Mouse (Mus musculus) heart, embryonic 16.5 days (tissue): Measurements from ENCODE around the gene Prf1. TPM values are rescaled to one million over a fixed set of nuclear protein-coding genes. Genes with fewer than 3 reads are reported as not detected.

ENCODE experiments used
- ATAC-seq: fragments of 200-750 bp; cut with Nextera tagmentation; replicated peaks from 2 replicates; pipeline ENCODE4 v1.8.0; 2017; ENCODE audit warnings: moderate number of reproducible peaks; ENCODE audit not compliant: insufficient read depth, low FRiP score; ENCODE audit errors: extremely low read depth
- H3K27ac ChIP-seq: fragments of 300-500 bp; sonication (generic); 2 replicates; pipeline ENCODE4 v1.5.1; 2014; ENCODE audit warnings: mild to moderate bottlenecking, low read length, control low read depth, moderate library complexity
- H3K27me3 ChIP-seq: fragments of 300-500 bp; sonication (generic); 2 replicates; pipeline ENCODE4 v1.6.1; 2014; ENCODE audit warnings: low read length, mixed read lengths; ENCODE audit not compliant: control insufficient read depth, insufficient read depth
- H3K36me3 ChIP-seq: fragments of 300-500 bp; sonication (generic); 2 replicates; pipeline ENCODE4 v1.6.1; 2014; ENCODE audit not compliant: control insufficient read depth, insufficient read depth
- H3K4me1 ChIP-seq: fragments of 300-500 bp; sonication (generic); 2 replicates; pipeline ENCODE4 v1.6.1; 2014; ENCODE audit warnings: low read length, mixed read lengths; ENCODE audit not compliant: control insufficient read depth, insufficient read depth
- H3K4me2 ChIP-seq: fragments of 300-500 bp; sonication (generic); 2 replicates; pipeline ENCODE4 v1.6.1; 2014; ENCODE audit warnings: low read depth, mild to moderate bottlenecking, control low read depth, low read length
- H3K4me3 ChIP-seq: fragments of 300-500 bp; sonication (generic); 2 replicates; pipeline ENCODE4 v1.5.1; 2014; ENCODE audit warnings: mild to moderate bottlenecking, control low read depth, low read length
- H3K9ac ChIP-seq: fragments of 300-500 bp; sonication (generic); 2 replicates; pipeline ENCODE4 v1.6.1; 2014; ENCODE audit warnings: low read length, control low read depth
- H3K9me3 ChIP-seq: fragments of 300-500 bp; sonication (generic); replicated peaks from 2 replicates; pipeline ENCODE4 v1.6.1; 2016; ENCODE audit warnings: low read length; ENCODE audit not compliant: control insufficient read depth
- WGBS: fragments of 180-500 bp; shearing (Covaris S2); extraction: QIAGEN DNeasy Blood & Tissue Kit; methylation state at CpG from one replicate; pipeline ENCODE4 v1.1.7; 2014; 5-methylcytosine and 5-hydroxymethylcytosine counted together
- polyA plus RNA-seq: library from polyadenylated mRNA; unstranded; fragments of >200 nt; fragmentation: Nextera tagmentation; extraction: Ambion mirVana; gene quantifications from 2 replicates; pipeline ENCODE4 v1.2.1, GENCODE M21; 2015

Prf1 gene
- polyA plus RNA-seq, 1 experiment from 2014 or later: 0.13 TPM

GRCm38 (mm10) chr10:61324717-61325116 lies 27.1 kb downstream of the Prf1 start:
- H3K4me3 ChIP-seq: no peak overlapping the region
- H3K36me3 ChIP-seq: peaks cover 20% of the 10 kb centered on the region
- no peak for ATAC-seq
- H3K4me1 ChIP-seq: peaks cover 16% of the 10 kb centered on the region
- H3K27ac ChIP-seq: no peak overlapping the region
- WGBS: 82% methylated on average over 8 of the region's 8 CpGs
- H3K9me3 ChIP-seq: no peaks in the 10 kb centered on the region
- no peaks in the 10 kb centered on the region for H3K27me3 ChIP-seq
- H3K4me2 ChIP-seq: no peak overlapping the region
- H3K9ac ChIP-seq: no peak overlapping the region

GRCm38 (mm10) chr10:61325782-61326328 lies 28.2 kb downstream of the Prf1 start:
- no peaks in the 10 kb centered on the region for H3K27me3 ChIP-seq
- peaks cover 9% of the 10 kb centered on the region for H3K36me3 ChIP-seq
- no peak overlapping the region for H3K4me2 ChIP-seq
- no peak overlapping the region for H3K9ac ChIP-seq
- peak; percentile 53; the same call in 1 of the 2 replicates for ATAC-seq
- H3K9me3 ChIP-seq: no peaks in the 10 kb centered on the region
- no peak overlapping the region for H3K4me3 ChIP-seq
- WGBS: 35% methylated on average over 9 of the region's 9 CpGs
- no peak overlapping the region for H3K27ac ChIP-seq
- H3K4me1 ChIP-seq: peaks cover 16% of the 10 kb centered on the region

- Histone ChIP-seq H3K27me3 (no peaks in the 10 kb centered on the region), H3K4me3 (no peak overlapping the region), H3K9ac (peak overlapping the region; percentile 52), H3K27ac (peak overlapping the region; percentile 75), H3K4me2 (no peak overlapping the region), H3K9me3 (no peaks in the 10 kb centered on the region), H3K36me3 (peaks cover 7% of the 10 kb centered on the region; the same call in 1 of the 2 replicates), H3K4me1 (peaks cover 16% of the 10 kb centered on the region)
- 65% methylated on average over 10 of the region's 10 CpGs for WGBS
- ATAC-seq: no peak
Measured at GRCm38 (mm10) chr10:61327545-61327944, 29.9 kb downstream of the Prf1 start.

GRCm38 (mm10) chr10:61328927-61329326 lies 31.3 kb downstream of the Prf1 start:
- no peak for ATAC-seq
- no peak overlapping the region for H3K9ac ChIP-seq
- H3K27me3 ChIP-seq: no peaks in the 10 kb centered on the region
- H3K9me3 ChIP-seq: no peaks in the 10 kb centered on the region
- H3K4me2 ChIP-seq: no peak overlapping the region
- H3K36me3 ChIP-seq: peaks cover 6% of the 10 kb centered on the region; the same call in 1 of the 2 replicates
- H3K27ac ChIP-seq: no peak overlapping the region
- peaks cover 16% of the 10 kb centered on the region for H3K4me1 ChIP-seq
- WGBS: 68% methylated on average over 7 of the region's 7 CpGs
- H3K4me3 ChIP-seq: no peak overlapping the region

GRCm38 (mm10) chr10:61331046-61331445 lies 33.4 kb downstream of the Prf1 start:
- H3K9me3 ChIP-seq: no peaks in the 10 kb centered on the region
- H3K4me2 ChIP-seq: no peak overlapping the region
- no peak overlapping the region for H3K27ac ChIP-seq
- no peaks in the 10 kb centered on the region for H3K27me3 ChIP-seq
- H3K9ac ChIP-seq: no peak overlapping the region
- H3K4me3 ChIP-seq: no peak overlapping the region
- 66% methylated on average over 5 of the region's 5 CpGs for WGBS
- 0 out of 2 replicates have a peak, but pooled peaks have one; percentile 10 for ATAC-seq
- H3K4me1 ChIP-seq: peaks cover 14% of the 10 kb centered on the region
- peaks cover 8% of the 10 kb centered on the region; the same call in 1 of the 2 replicates for H3K36me3 ChIP-seq

GRCm38 (mm10) chr10:61334545-61334944 lies 36.9 kb downstream of the Prf1 start:
- no peaks in the 10 kb centered on the region for H3K9me3 ChIP-seq
- H3K4me2 ChIP-seq: no peak overlapping the region
- WGBS: 66% methylated on average over 7 of the region's 7 CpGs
- no peak overlapping the region for H3K9ac ChIP-seq
- H3K27ac ChIP-seq: no peak overlapping the region
- H3K4me1 ChIP-seq: no peaks in the 10 kb centered on the region; the same call in 1 of the 2 replicates
- H3K27me3 ChIP-seq: no peaks in the 10 kb centered on the region
- H3K36me3 ChIP-seq: peaks cover 10% of the 10 kb centered on the region; the same call in 1 of the 2 replicates
- ATAC-seq: no peak
- no peak overlapping the region for H3K4me3 ChIP-seq

- Histone ChIP-seq H3K27me3 (no peaks in the 10 kb centered on the region), H3K36me3 (peaks cover 13% of the 10 kb centered on the region), H3K4me1 (no peaks in the 10 kb centered on the region), H3K27ac (no peak overlapping the region), H3K9ac (no peak overlapping the region), H3K9me3 (no peaks in the 10 kb centered on the region), H3K4me2 (no peak overlapping the region), H3K4me3 (no peak overlapping the region)
- no peak for ATAC-seq
- WGBS: 15% methylated on average over 6 of the region's 6 CpGs
Measured at GRCm38 (mm10) chr10:61336137-61336536, 38.5 kb downstream of the Prf1 start.

- Histone ChIP-seq H3K27me3 (no peaks in the 10 kb centered on the region), H3K4me3 (no peak overlapping the region), H3K4me2 (no peak overlapping the region), H3K9me3 (no peaks in the 10 kb centered on the region), H3K4me1 (no peaks in the 10 kb centered on the region), H3K36me3 (peaks cover 13% of the 10 kb centered on the region), H3K9ac (no peak overlapping the region), H3K27ac (no peak overlapping the region)
- ATAC-seq: no peak
- 83% methylated on average over 5 of the region's 5 CpGs for WGBS
Measured at GRCm38 (mm10) chr10:61336592-61336991, 39.0 kb downstream of the Prf1 start.

- no peak overlapping the region for H3K4me3 ChIP-seq
- H3K4me1 ChIP-seq: no peaks in the 10 kb centered on the region
- no peaks in the 10 kb centered on the region for H3K9me3 ChIP-seq
- no peak overlapping the region for H3K4me2 ChIP-seq
- no peak overlapping the region for H3K9ac ChIP-seq
- no peaks in the 10 kb centered on the region for H3K27me3 ChIP-seq
- 91% methylated on average over 11 of the region's 11 CpGs for WGBS
- peaks cover 17% of the 10 kb centered on the region for H3K36me3 ChIP-seq
- H3K27ac ChIP-seq: no peak overlapping the region
- ATAC-seq: no peak
Measured at GRCm38 (mm10) chr10:61337665-61338064, 40.0 kb downstream of the Prf1 start.
